Mouse (Mus musculus) forebrain, postnatal 0 days (tissue): ENCODE results near the gene Plekha3. TPM values are rescaled to one million over a fixed set of nuclear protein-coding genes. Genes with fewer than 3 reads are reported as not detected.

ENCODE experiments used
- ATAC-seq: fragments of 200-750 bp; cut with Nextera tagmentation; 2 replicates; pipeline ENCODE4 v1.8.0; 2017; ENCODE audit warnings: mild to moderate bottlenecking, moderate library complexity
- DNase-seq: peaks from one replicate; pipeline ENCODE4 v3.0.0-alpha.2; 2015
- H3K27ac ChIP-seq: fragments of 300-500 bp; sonication (generic); 2 replicates; pipeline ENCODE4 v1.5.1; 2014; ENCODE audit warnings: low read depth, mild to moderate bottlenecking, antibody characterized with exemption, low read length, moderate library complexity, mixed read lengths
- H3K27me3 ChIP-seq: fragments of 300-500 bp; sonication (generic); 2 replicates; pipeline ENCODE4 v1.6.1; 2014; ENCODE audit warnings: mild to moderate bottlenecking, low read length, mixed read lengths; ENCODE audit not compliant: insufficient read depth
- H3K36me3 ChIP-seq: fragments of 300-500 bp; sonication (generic); 2 replicates; pipeline ENCODE4 v1.6.1; 2014; ENCODE audit warnings: mild to moderate bottlenecking, moderate library complexity; ENCODE audit not compliant: insufficient read depth
- H3K4me1 ChIP-seq: fragments of 300-500 bp; sonication (generic); 2 replicates; pipeline ENCODE4 v1.6.1; 2014; ENCODE audit warnings: antibody characterized with exemption; ENCODE audit not compliant: insufficient read depth
- H3K4me2 ChIP-seq: fragments of 300-500 bp; sonication (generic); 2 replicates; pipeline ENCODE4 v1.6.1; 2014; ENCODE audit warnings: low read depth, mild to moderate bottlenecking, moderate library complexity
- H3K4me3 ChIP-seq: fragments of 300-500 bp; sonication (generic); 2 replicates; pipeline ENCODE4 v1.5.1; 2014; ENCODE audit warnings: low read depth, low read length, mixed read lengths
- H3K9ac ChIP-seq: fragments of 300-500 bp; sonication (generic); 2 replicates; pipeline ENCODE4 v1.6.1; 2014; ENCODE audit warnings: mild to moderate bottlenecking
- H3K9me3 ChIP-seq: fragments of 300-500 bp; sonication (generic); 2 replicates; pipeline ENCODE4 v1.6.1; 2016; ENCODE audit warnings: low read length
- CTCF ChIP-seq: sonication (generic); IDR thresholded peaks from 2 replicates; pipeline ENCODE4 v1.5.1; 2016; ENCODE audit warnings: antibody characterized with exemption, control low read depth, low read depth
- WGBS: fragments of 180-500 bp; shearing (Covaris S2); extraction: QIAGEN DNeasy Blood & Tissue Kit; methylation state at CpG from one replicate; pipeline ENCODE4 v1.1.7; 2014; 5-methylcytosine and 5-hydroxymethylcytosine counted together
- polyA plus RNA-seq: library from polyadenylated mRNA; unstranded; fragments of >200 nt; fragmentation: Nextera tagmentation; extraction: Ambion mirVana; gene quantifications from 2 replicates; pipeline ENCODE4 v1.2.1, GENCODE M21; 2015
- total RNA-seq: library from RNA; depleted of rRNA; stranded (reverse); fragments of >200 nt; gene quantifications from 2 replicates; pipeline ENCODE4 v1.2.3, GENCODE M21; 2014; rRNA removed

Gene Plekha3
- total RNA-seq (19.7 and 21.6 TPM in 2 replicates), polyA plus RNA-seq (6.4 and 9.1 TPM in 2 replicates)

DNA sequence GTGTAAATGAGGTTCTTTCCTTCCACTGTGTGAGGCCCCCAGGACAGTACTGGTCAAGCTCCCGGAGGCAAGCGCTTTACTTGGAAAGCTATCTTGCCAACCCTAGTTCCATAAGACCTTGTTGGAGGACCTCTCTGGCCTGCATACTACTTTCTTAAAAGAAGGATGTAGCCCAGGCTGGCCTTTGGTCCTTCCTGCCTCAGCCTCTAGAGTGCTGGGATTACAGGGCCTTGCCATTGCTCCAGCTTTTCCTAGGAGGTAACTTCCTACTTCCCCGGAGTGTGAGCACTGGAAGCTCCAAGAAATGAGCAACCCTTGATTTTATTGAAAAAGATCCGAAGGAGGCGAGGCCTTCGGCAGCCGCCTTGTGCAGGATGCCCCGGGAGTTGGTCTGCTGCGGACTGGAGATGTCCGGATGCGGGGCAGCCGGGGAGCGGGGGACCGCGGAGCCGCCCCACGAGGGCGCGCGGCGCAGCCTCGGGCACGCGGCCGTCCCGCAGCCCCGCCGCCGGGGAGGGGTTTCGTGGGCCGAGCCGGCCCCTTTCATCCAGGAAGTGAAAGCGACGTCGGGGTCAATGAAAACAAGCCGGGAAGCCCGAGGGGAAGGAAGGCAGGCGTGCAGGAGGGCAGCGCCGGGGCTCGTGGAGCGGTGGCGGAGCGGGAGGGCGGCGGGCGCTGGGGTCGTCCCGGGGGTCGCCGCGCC lies at the start of gene Plekha3:
TSS of gene Plekha3 (plus strand) at position 557 of the 703 bp plus-strand sequence.
- WGBS = 5% methylated on average over 50 of the region's 52 CpGs
- Histone ChIP-seq H3K27me3 (no peaks in the 10 kb centered on the region), H3K4me1 (peaks cover 19% of the 10 kb centered on the region), H3K9ac (peak within 1 kb of the TSS; percentile 83), H3K4me3 (peak within 1 kb of the TSS; percentile 85), H3K9me3 (no peaks in the 10 kb centered on the region), H3K27ac (peak within 1 kb of the TSS; percentile 81), H3K36me3 (0 out of 2 replicates have a peak, but pooled peaks cover 3% of the 10 kb centered on the region), H3K4me2 (peak within 1 kb of the TSS; percentile 65)
- ATAC-seq (peak; percentile 78), DNase-seq (peak; percentile 82)
- no peak for TF ChIP-seq CTCF

- no peaks in the 10 kb centered on the region for H3K9me3 ChIP-seq
- H3K4me3 ChIP-seq = no peak overlapping the region
- no peak overlapping the region for H3K27ac ChIP-seq
- H3K4me2 ChIP-seq = no peak overlapping the region
- no peak for TF ChIP-seq CTCF
- no peak overlapping the region for H3K9ac ChIP-seq
- WGBS = 96% methylated on average over 12 of the region's 12 CpGs
- no peak for ATAC-seq
- H3K4me1 ChIP-seq = no peaks in the 10 kb centered on the region
- H3K27me3 ChIP-seq = no peaks in the 10 kb centered on the region
- DNase-seq = no peak
- H3K36me3 ChIP-seq = peaks cover 70% of the 10 kb centered on the region
These were observed 44.8 kb upstream of the Plekha3 start for GRCm38 (mm10) chr2:76630293-76630692.

- Histone ChIP-seq H3K4me1 (no peaks in the 10 kb centered on the region), H3K9me3 (no peaks in the 10 kb centered on the region), H3K27ac (no peak overlapping the region), H3K27me3 (no peaks in the 10 kb centered on the region), H3K9ac (no peak overlapping the region), H3K4me3 (no peak overlapping the region), H3K4me2 (no peak overlapping the region), H3K36me3 (peaks cover 73% of the 10 kb centered on the region)
- ATAC-seq = no peak
- no peak for TF ChIP-seq CTCF
- DNase-seq = no peak
- WGBS = 63% methylated on average over 4 of the region's 4 CpGs
These were observed 43.5 kb upstream of the Plekha3 start for GRCm38 (mm10) chr2:76631600-76631999.

- H3K27ac ChIP-seq = no peak overlapping the region
- H3K4me3 ChIP-seq = no peak overlapping the region
- H3K27me3 ChIP-seq = no peaks in the 10 kb centered on the region
- ATAC-seq = no peak
- H3K36me3 ChIP-seq = peaks cover 57% of the 10 kb centered on the region
- no peak overlapping the region for H3K9ac ChIP-seq
- DNase-seq = no peak
- TF ChIP-seq CTCF = no peak
- WGBS = 94% methylated on average over 2 of the region's 2 CpGs
- no peaks in the 10 kb centered on the region for H3K9me3 ChIP-seq
- no peaks in the 10 kb centered on the region for H3K4me1 ChIP-seq
- H3K4me2 ChIP-seq = no peak overlapping the region
These were observed 35.4 kb upstream of the Plekha3 start for GRCm38 (mm10) chr2:76639637-76640036.

- no peaks in the 10 kb centered on the region for H3K9me3 ChIP-seq
- H3K27ac ChIP-seq = no peak overlapping the region
- no peak overlapping the region for H3K9ac ChIP-seq
- no peak for ATAC-seq
- H3K27me3 ChIP-seq = no peaks in the 10 kb centered on the region
- no peak overlapping the region for H3K4me3 ChIP-seq
- no peak overlapping the region for H3K4me2 ChIP-seq
- H3K36me3 ChIP-seq = peaks cover 28% of the 10 kb centered on the region
- H3K4me1 ChIP-seq = peaks cover under 1% of the 10 kb centered on the region; the same call in 1 of the 2 replicates
- no peak for TF ChIP-seq CTCF
- no peak for DNase-seq
These were observed 31.3 kb upstream of the Plekha3 start for GRCm38 (mm10) chr2:76643801-76644200.

- H3K27me3 ChIP-seq = no peaks in the 10 kb centered on the region
- DNase-seq (no peak), ATAC-seq (peak; percentile 30)
- peaks cover 3% of the 10 kb centered on the region; the same call in 1 of the 2 replicates for H3K4me1 ChIP-seq
- TF ChIP-seq CTCF = no peak
- H3K9ac ChIP-seq = peak overlapping the region; percentile 80
- H3K36me3 ChIP-seq = peaks cover 8% of the 10 kb centered on the region
- 2% methylated on average over 27 of the region's 32 CpGs for WGBS
- peak overlapping the region; percentile 67 for H3K4me3 ChIP-seq
- peak overlapping the region; percentile 71 for H3K4me2 ChIP-seq
- no peaks in the 10 kb centered on the region for H3K9me3 ChIP-seq
- H3K27ac ChIP-seq = peak overlapping the region; percentile 82
These were observed 27.6 kb upstream of the Plekha3 start for GRCm38 (mm10) chr2:76647441-76647869.

- WGBS = 5% methylated on average over 37 of the region's 42 CpGs
- peak; percentile 4; the same call in 1 of the 2 replicates for TF ChIP-seq CTCF
- DNase-seq = peak; percentile 98
- Histone ChIP-seq H3K36me3 (peaks cover 6% of the 10 kb centered on the region; the same call in 1 of the 2 replicates), H3K27me3 (no peaks in the 10 kb centered on the region), H3K27ac (peak within 1 kb of the TSS; percentile 82), H3K9me3 (no peaks in the 10 kb centered on the region), H3K4me1 (peaks cover 3% of the 10 kb centered on the region; the same call in 1 of the 2 replicates), H3K4me2 (peak within 1 kb of the TSS; percentile 71), H3K9ac (peak within 1 kb of the TSS; percentile 80), H3K4me3 (peak within 1 kb of the TSS; percentile 67)
- peak; percentile 97 for ATAC-seq
These were observed 27.1 kb upstream of the Plekha3 start, which contains the start of the genes Prkra and Pjvk for GRCm38 (mm10) chr2:76647883-76648570. TSS of gene Prkra (minus strand) at chr2:76648015. TSS of gene Pjvk (plus strand) at chr2:76648476.
